ENCODE assay signal across 16 mouse cellular contexts in the genomic region with DNA sequence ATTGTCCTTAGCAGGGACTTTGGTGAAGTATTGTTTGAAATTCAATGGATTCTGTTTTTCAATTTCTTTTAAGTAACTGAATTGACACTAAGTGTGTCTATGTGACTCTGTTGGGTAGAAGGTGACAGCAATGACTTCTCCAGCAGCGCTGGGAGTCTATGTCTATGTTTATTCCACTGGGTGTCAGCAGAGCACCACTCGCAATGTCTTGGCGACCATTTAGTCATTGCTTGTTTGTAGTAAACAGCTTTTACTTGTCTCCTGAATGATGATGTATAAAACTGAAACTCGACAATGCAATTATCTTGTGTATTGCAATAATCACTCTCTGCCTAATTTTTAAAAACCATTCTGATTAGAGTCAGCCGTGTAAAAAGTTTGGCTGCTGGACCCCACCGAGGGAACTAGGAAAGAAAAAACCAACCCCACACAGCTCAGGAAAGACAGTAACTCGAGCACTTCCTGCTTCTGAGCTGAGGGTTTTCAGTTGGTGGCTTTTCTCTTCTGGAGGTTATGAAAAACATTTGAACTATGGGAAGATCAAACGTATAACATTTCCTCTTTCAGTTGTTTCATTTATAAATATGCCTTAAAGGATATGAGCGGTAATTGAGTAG. TPM values are rescaled to one million over a fixed set of nuclear protein-coding genes. Genes with fewer than 3 reads are reported as not detected.
DNase-seq lines count a peak whose midpoint lies in the region; ATAC-seq and TF ChIP-seq lines count a peak whose summit lies in the region.
"Not testable (repeated sequence)": the region's sequence is repeated elsewhere in the genome, so short reads cannot be mapped to it uniquely, and the experiment has no call there.
"Had no signal": no experiment of that assay in that cellular context is flagged by ENCODE, and none has a peak within 500 bp of the region (broad histone marks: within the 10 kb centered on the region; RNA-seq: fewer than 3 reads in every experiment).

No protein-coding gene starts in this region.

- H3K9ac ChIP-seq in heart, postnatal 0 days (replicated peaks; ENCODE audit: low read depth, low read length); kidney, embryonic 16.5 days (replicated peaks; ENCODE audit: low read length): not testable (repeated sequence)

- 0 out of 2 replicates have a peak, but pooled peaks have one; percentile 42 for ATAC-seq in erythroid progenitor cell, adult 5-6 weeks (replicated peaks; ENCODE audit: low FRiP score, poor library complexity, severe bottlenecking)
- not testable (repeated sequence) for ATAC-seq in heart, postnatal 0 days (ENCODE audit: insufficient read depth, low read depth)
- peak; percentile 61; the same call in 1 of the 2 replicates for ATAC-seq in kidney, embryonic 16.5 days (ENCODE audit: low FRiP score, low TSS enrichment)
- peak; percentile 89 for ATAC-seq in megakaryocyte-erythroid progenitor cell, adult 5-6 weeks (replicated peaks; ENCODE audit: low FRiP score, low TSS enrichment, poor library complexity, severe bottlenecking)

- H3K9me3 ChIP-seq in heart, postnatal 0 days (replicated peaks; ENCODE audit: control insufficient read depth, low read length); kidney, embryonic 16.5 days (ENCODE audit: low read length): not testable (repeated sequence)

- WGBS in heart, postnatal 0 days = 39% methylated on average over 7 of the region's 9 CpGs
- 15% methylated on average over 7 of the region's 9 CpGs for WGBS in kidney, embryonic 16.5 days
- 18% methylated on average over 8 of the region's 9 CpGs for WGBS in lung, adult 2 months
- under 1% methylated on average over 8 of the region's 9 CpGs for WGBS in thymus, adult 2 months

- not testable (repeated sequence) for TF ChIP-seq CTCF in heart, postnatal 0 days (IDR thresholded peaks at IDR 0.05; ENCODE audit: low read depth); lung, adult 2 months (IDR thresholded peaks at IDR 0.05; ENCODE audit: insufficient read depth, low read length); thymus, adult 2 months (IDR thresholded peaks at IDR 0.05; ENCODE audit: borderline replicate concordance, control insufficient read depth, extremely low read depth, insufficient read depth, low read length, poor library complexity)

- not testable (repeated sequence) for H3K27me3 ChIP-seq in heart, postnatal 0 days (ENCODE audit: control insufficient read depth, insufficient read depth, low read length); kidney, embryonic 16.5 days (ENCODE audit: insufficient read depth, low read length); thymus, adult 2 months (ENCODE audit: control insufficient read depth, insufficient read depth, low read length)

- peak overlapping the region; percentile 22; the same call in 1 of the 2 replicates for H3K4me3 ChIP-seq in heart, postnatal 0 days (ENCODE audit: low read depth, low read length)
- not testable (repeated sequence) for H3K4me3 ChIP-seq in kidney, embryonic 16.5 days (ENCODE audit: low read length)
- peak overlapping the region; percentile 29 for H3K4me3 ChIP-seq in lung, adult 2 months (replicated peaks; ENCODE audit: extremely low read depth, low read depth, low read length)
- peak overlapping the region; percentile 2; the same call in 1 of the 2 replicates for H3K4me3 ChIP-seq in thymus, adult 2 months (ENCODE audit: control insufficient read depth, insufficient read depth, low read length)

- DNase-seq in 416B (ENCODE audit: low read depth) = peak; percentile 94
- DNase-seq in T-cell, adult 2 months (ENCODE audit: low spot score) = peak; percentile 77
- not testable (repeated sequence) for DNase-seq in heart, postnatal 0 days (ENCODE audit: low spot score); lung, adult 2 months
- DNase-seq in thymus, adult 2 months = peak; percentile 60

- TF ChIP-seq EP300 in heart, postnatal 0 days (IDR thresholded peaks at IDR 0.05; ENCODE audit: low read depth) = not testable (repeated sequence)

- H3K4me2 ChIP-seq in heart, postnatal 0 days (ENCODE audit: low read depth, low read length) = peak overlapping the region; percentile 31
- H3K4me2 ChIP-seq in kidney, embryonic 16.5 days (replicated peaks; ENCODE audit: low read depth, low read length) = peak overlapping the region; percentile 36

- not testable (repeated sequence) for H3K4me1 ChIP-seq in heart, postnatal 0 days (ENCODE audit: control insufficient read depth, insufficient read depth); kidney, embryonic 16.5 days (ENCODE audit: insufficient read depth, low read length); lung, adult 2 months (ENCODE audit: control insufficient read depth, insufficient read depth, low read length); thymus, adult 2 months (replicated peaks; ENCODE audit: control insufficient read depth, insufficient read depth, low read length)

- not testable (repeated sequence) for H3K36me3 ChIP-seq in heart, postnatal 0 days (replicated peaks; ENCODE audit: control insufficient read depth, insufficient read depth, low read length); kidney, embryonic 16.5 days (ENCODE audit: insufficient read depth, low read length); thymus, adult 2 months (ENCODE audit: control insufficient read depth, insufficient read depth, low read length)

- peak overlapping the region; percentile 51; the same call in 1 of the 2 replicates for H3K27ac ChIP-seq in heart, postnatal 0 days (ENCODE audit: low read depth)
- peak overlapping the region; percentile 50; the same call in 1 of the 2 replicates for H3K27ac ChIP-seq in kidney, embryonic 16.5 days (ENCODE audit: low read length)
- H3K27ac ChIP-seq in thymus, adult 2 months (ENCODE audit: control insufficient read depth, insufficient read depth, low read length) = peak overlapping the region; percentile 79

- not testable (repeated sequence) for TF ChIP-seq POLR2A in lung, adult 2 months (IDR thresholded peaks at IDR 0.05; ENCODE audit: borderline replicate concordance, extremely low read depth, low read depth, low read length); thymus, adult 2 months (IDR thresholded peaks at IDR 0.05; ENCODE audit: control insufficient read depth, extremely low read depth, insufficient read depth, low read length, poor library complexity)

RNA-seq across cellular contexts. Expression of gene Gm13691, which starts 3.4 kb away (rescaled TPM):
- total RNA-seq in erythroid progenitor cell, adult 5-6 weeks (2015; ENCODE audit: low replicate concordance) = not detected in 2 replicates
- not detected in 2 replicates for total RNA-seq in erythroid progenitor cell, adult 5-6 weeks (2017; ENCODE audit: low replicate concordance)
- not detected in 2 replicates for total RNA-seq in heart, postnatal 0 days (2014; rRNA removed; ENCODE audit: low replicate concordance)
- not detected in 2 replicates for polyA plus RNA-seq in heart, postnatal 0 days (2015; fragmentation: Nextera tagmentation; extraction: Ambion mirVana)
- not detected in 2 replicates for polyA plus RNA-seq in kidney, embryonic 16.5 days (2015; fragmentation: Nextera tagmentation; extraction: Ambion mirVana)
- polyA plus RNA-seq in lung, adult 2 months (2012; rRNA removed) = not detected in 2 replicates
- total RNA-seq in megakaryocyte-erythroid progenitor cell, adult 5-6 weeks (2014; fragmentation: Nextera tagmentation) = not detected in 2 replicates
- total RNA-seq in megakaryocyte-erythroid progenitor cell, adult 5-6 weeks (2017) = not detected in 2 replicates
- polyA plus RNA-seq in thymus, adult 2 months (2012; rRNA removed) = not detected in 2 replicates
- total RNA-seq: hindbrain, postnatal 0 days; monocyte, adult 5-6 weeks had no signal
- polyA plus RNA-seq: embryonic facial prominence, embryonic 10.5 days; forebrain, embryonic 14.5 days; heart, embryonic 11.5 days; hindbrain, postnatal 0 days; large intestine, adult 2 months; limb, embryonic 12.5 days; stomach, embryonic 14.5 days had no signal

RNA-seq across cellular contexts. Expression of gene Gm13697, which starts 9.2 kb away (rescaled TPM):
- not detected in 2 replicates for total RNA-seq in erythroid progenitor cell, adult 5-6 weeks (2015; ENCODE audit: low replicate concordance)
- 1.9 TPM in 1 of 2 replicates, not detected in the other for total RNA-seq in erythroid progenitor cell, adult 5-6 weeks (2017; ENCODE audit: low replicate concordance)
- not detected in 2 replicates for total RNA-seq in heart, postnatal 0 days (2014; rRNA removed; ENCODE audit: low replicate concordance)
- polyA plus RNA-seq in heart, postnatal 0 days (2015; fragmentation: Nextera tagmentation; extraction: Ambion mirVana) = not detected in 2 replicates
- polyA plus RNA-seq in kidney, embryonic 16.5 days (2015; fragmentation: Nextera tagmentation; extraction: Ambion mirVana) = not detected in 2 replicates
- not detected in 2 replicates for polyA plus RNA-seq in lung, adult 2 months (2012; rRNA removed)
- total RNA-seq in megakaryocyte-erythroid progenitor cell, adult 5-6 weeks (2014; fragmentation: Nextera tagmentation) = 0.44 TPM in 1 of 2 replicates, not detected in the other
- total RNA-seq in megakaryocyte-erythroid progenitor cell, adult 5-6 weeks (2017) = not detected in 2 replicates
- polyA plus RNA-seq in thymus, adult 2 months (2012; rRNA removed) = not detected in 2 replicates
- total RNA-seq: hindbrain, postnatal 0 days; monocyte, adult 5-6 weeks had no signal
- polyA plus RNA-seq: embryonic facial prominence, embryonic 10.5 days; forebrain, embryonic 14.5 days; heart, embryonic 11.5 days; hindbrain, postnatal 0 days; large intestine, adult 2 months; limb, embryonic 12.5 days; stomach, embryonic 14.5 days had no signal

RNA-seq across cellular contexts. Expression of gene Gm13694, which starts 15.0 kb away (rescaled TPM):
- not detected in 2 replicates for total RNA-seq in erythroid progenitor cell, adult 5-6 weeks (2015; ENCODE audit: low replicate concordance)
- 1.9 TPM in 1 of 2 replicates, not detected in the other for total RNA-seq in erythroid progenitor cell, adult 5-6 weeks (2017; ENCODE audit: low replicate concordance)
- total RNA-seq in heart, postnatal 0 days (2014; rRNA removed; ENCODE audit: low replicate concordance) = not detected in 2 replicates
- polyA plus RNA-seq in heart, postnatal 0 days (2015; fragmentation: Nextera tagmentation; extraction: Ambion mirVana) = not detected in 2 replicates
- not detected in 2 replicates for polyA plus RNA-seq in kidney, embryonic 16.5 days (2015; fragmentation: Nextera tagmentation; extraction: Ambion mirVana)
- polyA plus RNA-seq in lung, adult 2 months (2012; rRNA removed) = not detected in 2 replicates
- total RNA-seq in megakaryocyte-erythroid progenitor cell, adult 5-6 weeks (2014; fragmentation: Nextera tagmentation) = 0.44 TPM in 1 of 2 replicates, not detected in the other
- not detected in 2 replicates for total RNA-seq in megakaryocyte-erythroid progenitor cell, adult 5-6 weeks (2017)
- not detected in 2 replicates for polyA plus RNA-seq in thymus, adult 2 months (2012; rRNA removed)
- total RNA-seq: hindbrain, postnatal 0 days; monocyte, adult 5-6 weeks had no signal
- polyA plus RNA-seq: embryonic facial prominence, embryonic 10.5 days; forebrain, embryonic 14.5 days; heart, embryonic 11.5 days; hindbrain, postnatal 0 days; large intestine, adult 2 months; limb, embryonic 12.5 days; stomach, embryonic 14.5 days had no signal

RNA-seq across cellular contexts. Expression of gene Gm13696, which starts 20.8 kb away (rescaled TPM):
- not detected in 2 replicates for total RNA-seq in erythroid progenitor cell, adult 5-6 weeks (2015; ENCODE audit: low replicate concordance)
- total RNA-seq in erythroid progenitor cell, adult 5-6 weeks (2017; ENCODE audit: low replicate concordance) = 1.9 TPM in 1 of 2 replicates, not detected in the other
- total RNA-seq in heart, postnatal 0 days (2014; rRNA removed; ENCODE audit: low replicate concordance) = not detected in 2 replicates
- polyA plus RNA-seq in heart, postnatal 0 days (2015; fragmentation: Nextera tagmentation; extraction: Ambion mirVana) = not detected in 2 replicates
- polyA plus RNA-seq in kidney, embryonic 16.5 days (2015; fragmentation: Nextera tagmentation; extraction: Ambion mirVana) = not detected in 2 replicates
- polyA plus RNA-seq in lung, adult 2 months (2012; rRNA removed) = not detected in 2 replicates
- total RNA-seq in megakaryocyte-erythroid progenitor cell, adult 5-6 weeks (2014; fragmentation: Nextera tagmentation) = 0.44 TPM in 1 of 2 replicates, not detected in the other
- total RNA-seq in megakaryocyte-erythroid progenitor cell, adult 5-6 weeks (2017) = not detected in 2 replicates
- not detected in 2 replicates for polyA plus RNA-seq in thymus, adult 2 months (2012; rRNA removed)
- total RNA-seq: hindbrain, postnatal 0 days; monocyte, adult 5-6 weeks had no signal
- polyA plus RNA-seq: embryonic facial prominence, embryonic 10.5 days; forebrain, embryonic 14.5 days; heart, embryonic 11.5 days; hindbrain, postnatal 0 days; large intestine, adult 2 months; limb, embryonic 12.5 days; stomach, embryonic 14.5 days had no signal

RNA-seq across cellular contexts. Expression of gene Gm13695, which starts 26.6 kb away (rescaled TPM):
- not detected in 2 replicates for total RNA-seq in erythroid progenitor cell, adult 5-6 weeks (2015; ENCODE audit: low replicate concordance)
- 1.9 TPM in 1 of 2 replicates, not detected in the other for total RNA-seq in erythroid progenitor cell, adult 5-6 weeks (2017; ENCODE audit: low replicate concordance)
- not detected in 2 replicates for total RNA-seq in heart, postnatal 0 days (2014; rRNA removed; ENCODE audit: low replicate concordance)
- polyA plus RNA-seq in heart, postnatal 0 days (2015; fragmentation: Nextera tagmentation; extraction: Ambion mirVana) = not detected in 2 replicates
- polyA plus RNA-seq in kidney, embryonic 16.5 days (2015; fragmentation: Nextera tagmentation; extraction: Ambion mirVana) = not detected in 2 replicates
- polyA plus RNA-seq in lung, adult 2 months (2012; rRNA removed) = not detected in 2 replicates
- total RNA-seq in megakaryocyte-erythroid progenitor cell, adult 5-6 weeks (2014; fragmentation: Nextera tagmentation) = 0.44 TPM in 1 of 2 replicates, not detected in the other
- 0.95 TPM in 1 of 2 replicates, not detected in the other for total RNA-seq in megakaryocyte-erythroid progenitor cell, adult 5-6 weeks (2017)
- not detected in 2 replicates for polyA plus RNA-seq in thymus, adult 2 months (2012; rRNA removed)
- total RNA-seq: hindbrain, postnatal 0 days; monocyte, adult 5-6 weeks had no signal
- polyA plus RNA-seq: embryonic facial prominence, embryonic 10.5 days; forebrain, embryonic 14.5 days; heart, embryonic 11.5 days; hindbrain, postnatal 0 days; large intestine, adult 2 months; limb, embryonic 12.5 days; stomach, embryonic 14.5 days had no signal
